Mouse (Mus musculus) hindbrain, embryonic 10.5 days (tissue): ENCODE data around the gene Lig1. TPM values are rescaled to one million over a fixed set of nuclear protein-coding genes. Genes with fewer than 3 reads are reported as not detected.

Experiments
- DNase-seq: peaks from one replicate; pipeline ENCODE4 v3.0.0-alpha.2; 2017; ENCODE audit warnings: low spot score
- H3K27ac ChIP-seq: fragments of 300-500 bp; sonication (generic); 2 replicates; pipeline ENCODE4 v1.5.1; 2016; ENCODE audit warnings: mild to moderate bottlenecking, moderate library complexity
- H3K27me3 ChIP-seq: fragments of 300-500 bp; sonication (generic); 2 replicates; pipeline ENCODE4 v1.6.1; 2016; ENCODE audit warnings: mild to moderate bottlenecking; ENCODE audit not compliant: poor library complexity, insufficient read depth, severe bottlenecking
- H3K36me3 ChIP-seq: fragments of 300-500 bp; sonication (generic); 2 replicates; pipeline ENCODE4 v1.6.1; 2016; ENCODE audit warnings: mild to moderate bottlenecking, moderate library complexity
- H3K4me1 ChIP-seq: fragments of 300-500 bp; sonication (generic); replicated peaks from 2 replicates; pipeline ENCODE4 v1.6.1; 2016; ENCODE audit warnings: mild to moderate bottlenecking
- H3K4me3 ChIP-seq: fragments of 300-500 bp; sonication (generic); 2 replicates; pipeline ENCODE4 v1.5.1; 2016; ENCODE audit warnings: mild to moderate bottlenecking, moderate library complexity
- H3K9me3 ChIP-seq: fragments of 300-500 bp; sonication (generic); 2 replicates; pipeline ENCODE4 v1.6.1; 2016; ENCODE audit warnings: mild to moderate bottlenecking, moderate library complexity
- WGBS: fragments of 180-500 bp; shearing (Covaris S2); methylation state at CpG from one replicate; pipeline ENCODE4 v1.1.7; 2016; 5-methylcytosine and 5-hydroxymethylcytosine counted together
- polyA plus RNA-seq: library from polyadenylated mRNA; unstranded; fragments of >200 nt; fragmentation: Nextera tagmentation; extraction: Ambion mirVana; gene quantifications from 2 replicates; pipeline ENCODE4 v1.2.1, GENCODE M21; 2016

The Lig1 gene
- polyA plus RNA-seq, 1 experiment from 2014 or later, result 118 TPM

DNA sequence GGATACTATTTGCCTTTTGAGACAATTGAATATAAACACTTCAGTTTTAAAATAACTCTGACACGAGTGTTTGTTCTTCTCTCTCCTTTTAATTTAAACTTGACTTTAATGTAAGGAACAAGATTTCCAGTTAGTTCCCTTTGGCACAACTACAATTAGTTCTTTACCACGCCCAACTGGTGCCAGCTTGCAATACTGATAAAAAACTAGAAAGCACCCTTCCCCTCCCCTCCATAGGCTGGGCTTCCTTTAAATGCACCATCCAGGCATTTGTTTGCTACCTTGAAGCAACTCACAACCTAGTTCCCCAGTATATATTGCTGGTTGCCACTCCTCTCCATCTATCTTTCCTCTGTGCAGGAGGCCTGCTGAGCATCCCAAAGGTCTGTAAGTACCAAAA, 47.2 kb downstream of the Lig1 start, which contains the start of gene Pla2g4c:
Gene Pla2g4c, plus strand, starts transcription at position 340 of the 400 bp plus-strand sequence.
- H3K36me3 ChIP-seq, result peaks cover 14% of the 10 kb centered on the region
- H3K27me3 ChIP-seq, result no peaks in the 10 kb centered on the region
- H3K4me3 ChIP-seq, result no peak within 1 kb of the TSS
- H3K4me1 ChIP-seq, result no peaks in the 10 kb centered on the region
- DNase-seq, result no peak
- 94% methylated on average over 2 of the region's 2 CpGs for WGBS
- H3K9me3 ChIP-seq, result no peaks in the 10 kb centered on the region
- no peak within 1 kb of the TSS for H3K27ac ChIP-seq

DNA sequence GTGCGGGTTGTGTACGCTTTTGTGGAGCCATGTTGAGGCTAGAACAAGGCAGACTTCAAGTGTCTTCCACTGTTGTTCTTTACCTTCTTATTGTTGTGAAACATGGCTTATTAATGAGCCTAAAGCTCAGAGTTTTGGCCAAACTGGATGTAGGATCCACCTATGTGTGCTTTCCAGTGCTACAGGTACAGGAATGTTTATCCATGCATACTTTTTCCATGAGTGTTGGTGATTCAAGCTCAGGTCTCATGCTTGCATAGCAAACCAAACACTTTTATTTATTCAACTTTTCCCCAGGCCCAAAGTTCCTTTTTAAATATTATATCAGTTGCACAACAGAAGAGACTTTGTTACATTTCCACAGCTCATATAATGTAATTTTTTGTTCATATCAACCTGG, 53.5 kb downstream of the Lig1 start:
- peaks cover 33% of the 10 kb centered on the region for H3K36me3 ChIP-seq
- WGBS, result 99% methylated on average over 2 of the region's 2 CpGs
- H3K27ac ChIP-seq, result no peak overlapping the region

DNA sequence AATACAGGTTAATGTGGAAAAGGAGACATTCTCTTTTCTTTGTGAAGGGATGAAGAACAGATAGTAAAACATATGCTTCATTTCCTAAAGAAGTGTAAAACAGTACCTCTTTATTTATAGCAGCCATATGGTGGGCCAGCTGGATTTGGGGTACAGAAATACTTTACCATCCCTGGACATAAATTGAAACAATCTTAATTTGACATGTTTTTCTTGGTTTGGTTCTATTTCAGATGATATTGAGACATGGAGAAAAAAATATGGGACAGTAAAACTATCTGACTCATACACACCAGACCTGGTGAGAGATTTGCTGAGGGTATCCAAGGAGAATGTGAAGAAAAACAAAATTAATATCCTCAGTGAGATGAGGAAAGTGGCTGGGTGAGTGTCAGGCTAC, 78.9 kb downstream of the Lig1 start:
- Histone ChIP-seq H3K27me3 (no peaks in the 10 kb centered on the region), H3K9me3 (peaks cover 28% of the 10 kb centered on the region), H3K36me3 (peaks cover 81% of the 10 kb centered on the region), H3K27ac (no peak overlapping the region), H3K4me3 (no peak overlapping the region), H3K4me1 (no peaks in the 10 kb centered on the region)
- no peak for DNase-seq

More for the DNA sequence above, 53.5 kb downstream of the Lig1 start:
- Histone ChIP-seq H3K27me3 (no peaks in the 10 kb centered on the region), H3K4me1 (no peaks in the 10 kb centered on the region), H3K9me3 (no peaks in the 10 kb centered on the region), H3K4me3 (no peak overlapping the region)
- DNase-seq, result no peak

Other genes starting within 250 kb of the Lig1 start
- gene Chmp2a, start 242.5 kb upstream of the Lig1 start, polyA plus RNA-seq, result 113 and 144 TPM in 2 replicates
- gene Ube2m, start 239.0 kb upstream of the Lig1 start, polyA plus RNA-seq, result 126 and 157 TPM in 2 replicates
- 2.8 and 4.4 TPM in 2 replicates for gene Mzf1, start 222.5 kb upstream of the Lig1 start, polyA plus RNA-seq
- gene Vmn1r85, start 182.1 kb upstream of the Lig1 start, polyA plus RNA-seq, result not detected in 2 replicates
- gene Vmn1r86, start 157.4 kb upstream of the Lig1 start, polyA plus RNA-seq, result not detected in 2 replicates
- not detected in 2 replicates for gene Vmn1r87, start 137.1 kb upstream of the Lig1 start, polyA plus RNA-seq
- gene Vmn1r88, start 117.7 kb upstream of the Lig1 start, polyA plus RNA-seq, result not detected in 2 replicates
- gene Vmn1r89, start 64.3 kb upstream of the Lig1 start, polyA plus RNA-seq, result not detected in 2 replicates
- 10.4 and 11.2 TPM in 2 replicates for gene Zswim9, start 1.4 kb downstream of the Lig1 start, polyA plus RNA-seq
- gene Pla2g4c, start 47.4 kb downstream of the Lig1 start, polyA plus RNA-seq, result 1.0 and 1.7 TPM in 2 replicates
- gene Cabp5, start 120.8 kb downstream of the Lig1 start, polyA plus RNA-seq, result not detected in 2 replicates
- gene Bsph1, start 173.6 kb downstream of the Lig1 start, polyA plus RNA-seq, result not detected in 2 replicates